Mouse (Mus musculus) forebrain, embryonic 11.5 days (tissue): ENCODE results near the gene Dpep1. TPM values are rescaled to one million over a fixed set of nuclear protein-coding genes. Genes with fewer than 3 reads are reported as not detected.
"Not testable (repeated sequence)": the region's sequence is repeated elsewhere in the genome, so short reads cannot be mapped to it uniquely, and the experiment has no call there.

ENCODE experiments used
- ATAC-seq: fragments of 200-750 bp; cut with Nextera tagmentation; replicated peaks from 2 replicates; pipeline ENCODE4 v1.8.0; 2017; ENCODE audit warnings: moderate TSS enrichment; ENCODE audit not compliant: low FRiP score
- DNase-seq: peaks from one replicate; pipeline ENCODE4 v3.0.0-alpha.2; 2017; ENCODE audit warnings: low spot score
- H3K27ac ChIP-seq: fragments of 300-500 bp; sonication (generic); 2 replicates; pipeline ENCODE4 v1.5.1; 2014; ENCODE audit warnings: low read depth, low read length
- H3K27me3 ChIP-seq: fragments of 300-500 bp; sonication (generic); 2 replicates; pipeline ENCODE4 v1.6.1; 2014; ENCODE audit warnings: mild to moderate bottlenecking, low read length, mixed read lengths; ENCODE audit not compliant: control insufficient read depth, insufficient read depth
- H3K36me3 ChIP-seq: fragments of 300-500 bp; sonication (generic); 2 replicates; pipeline ENCODE4 v1.6.1; 2014; ENCODE audit warnings: mild to moderate bottlenecking, low read length, moderate library complexity, mixed read lengths; ENCODE audit not compliant: control insufficient read depth, insufficient read depth
- H3K4me1 ChIP-seq: fragments of 300-500 bp; sonication (generic); replicated peaks from 2 replicates; pipeline ENCODE4 v1.6.1; 2014; ENCODE audit warnings: low read length, mixed read lengths; ENCODE audit not compliant: control insufficient read depth, insufficient read depth
- H3K4me2 ChIP-seq: fragments of 300-500 bp; sonication (generic); 2 replicates; pipeline ENCODE4 v1.6.1; 2014; ENCODE audit warnings: low read depth, mild to moderate bottlenecking, low read length, moderate library complexity, mixed read lengths; ENCODE audit not compliant: severe bottlenecking
- H3K4me3 ChIP-seq: fragments of 300-500 bp; sonication (generic); 2 replicates; pipeline ENCODE4 v1.5.1; 2014; ENCODE audit warnings: low read depth, low read length
- H3K9ac ChIP-seq: fragments of 300-500 bp; sonication (generic); 2 replicates; pipeline ENCODE4 v1.6.1; 2014; ENCODE audit warnings: low read length
- H3K9me3 ChIP-seq: fragments of 300-500 bp; sonication (generic); 2 replicates; pipeline ENCODE4 v1.6.1; 2016; ENCODE audit warnings: low read length, mixed read lengths; ENCODE audit not compliant: control insufficient read depth
- WGBS: fragments of 180-500 bp; shearing (Covaris S2); extraction: QIAGEN DNeasy Blood & Tissue Kit; methylation state at CpG from one replicate; pipeline ENCODE4 v1.1.7; 2014; 5-methylcytosine and 5-hydroxymethylcytosine counted together
- polyA plus RNA-seq: library from polyadenylated mRNA; unstranded; fragments of >200 nt; fragmentation: Nextera tagmentation; extraction: Ambion mirVana; gene quantifications from 2 replicates; pipeline ENCODE4 v1.2.1, GENCODE M21; 2014

Dpep1 gene
- polyA plus RNA-seq, 1 experiment from 2014 or later = 1.5 TPM

- H3K27me3 ChIP-seq = no peaks in the 10 kb centered on the region
- H3K4me1 ChIP-seq = peaks cover 13% of the 10 kb centered on the region; the same call in 1 of the 2 replicates
- H3K9ac ChIP-seq = no peak overlapping the region
- DNase-seq (no peak), ATAC-seq (no peak)
- H3K9me3 ChIP-seq = no peaks in the 10 kb centered on the region
- H3K4me3 ChIP-seq = no peak overlapping the region
- 88% methylated on average over 3 of the region's 3 CpGs for WGBS
- H3K36me3 ChIP-seq = no peaks in the 10 kb centered on the region
- H3K27ac ChIP-seq = no peak overlapping the region
- no peak overlapping the region for H3K4me2 ChIP-seq
These were observed 29.4 kb downstream of the Dpep1 start for GRCm38 (mm10) chr8:123215430-123215829.

GRCm38 (mm10) chr8:123220917-123221316 is 34.9 kb downstream of the Dpep1 start:
- DNase-seq = no peak
- no peak for ATAC-seq
- WGBS = 92% methylated on average over 1 of the region's 1 CpGs
- Histone ChIP-seq H3K4me1 (peaks cover 9% of the 10 kb centered on the region; the same call in 1 of the 2 replicates), H3K4me2 (no peak overlapping the region), H3K27ac (no peak overlapping the region), H3K9me3 (no peaks in the 10 kb centered on the region), H3K36me3 (no peaks in the 10 kb centered on the region), H3K9ac (no peak overlapping the region), H3K27me3 (no peaks in the 10 kb centered on the region), H3K4me3 (no peak overlapping the region)

DNA sequence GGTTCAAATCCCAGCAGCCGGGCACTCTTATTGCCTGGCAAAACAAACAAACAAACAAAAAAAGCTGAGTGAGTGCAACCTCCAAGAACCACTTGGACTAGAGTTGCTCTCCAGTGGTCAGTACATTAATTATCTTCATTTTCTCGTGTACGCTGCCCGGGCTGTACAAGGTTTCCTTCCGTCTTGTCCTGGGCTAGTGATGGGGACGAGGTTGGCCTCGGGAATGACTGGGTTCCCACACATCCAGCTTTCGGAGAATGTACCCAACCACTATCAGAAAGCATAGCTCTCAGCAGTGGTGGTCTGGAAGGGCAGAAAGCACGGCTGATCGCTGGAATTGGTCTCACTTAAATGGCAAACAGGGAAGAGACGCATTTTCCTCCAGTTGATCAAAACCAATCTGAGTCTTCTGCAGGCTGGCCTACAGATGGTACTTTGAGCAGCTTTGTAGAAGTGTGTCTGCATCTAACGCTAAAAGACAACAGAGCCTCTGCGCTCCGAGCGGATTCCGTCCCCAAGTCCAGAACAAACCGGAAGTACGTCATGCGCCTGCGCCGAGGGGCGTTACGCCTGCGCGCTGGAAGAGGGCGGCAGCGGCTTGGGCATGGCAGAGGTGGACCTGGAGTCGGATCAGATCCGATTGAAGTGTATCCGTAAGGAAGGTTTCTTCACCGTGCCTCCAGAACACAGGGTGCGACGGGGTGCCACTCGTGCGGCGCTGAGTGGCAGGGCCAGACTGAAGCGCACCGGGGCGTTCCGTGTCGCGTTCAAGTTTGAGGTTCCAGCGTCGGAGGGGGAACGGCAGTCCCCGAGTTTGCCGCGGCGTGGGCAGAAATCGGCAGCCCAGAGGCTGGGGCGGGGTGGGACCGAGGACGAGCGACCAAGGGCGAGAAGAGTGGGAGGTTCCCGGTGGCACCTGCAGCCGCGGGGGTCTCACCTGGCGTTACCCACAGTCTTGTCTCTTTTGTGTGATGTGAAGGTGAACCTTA is 38.5 kb downstream of the Dpep1 start, which contains the start of gene Cdk10:
Gene Cdk10, plus strand, starts transcription at position 565 of the 989 bp plus-strand sequence.
- WGBS = 4% methylated on average over 59 of the region's 59 CpGs
- ATAC-seq = peak; percentile 90
- H3K27ac ChIP-seq = peak within 1 kb of the TSS; percentile 47; the same call in 1 of the 2 replicates

GRCm38 (mm10) chr8:123228416-123228815 is 42.4 kb downstream of the Dpep1 start:
- Histone ChIP-seq H3K27ac (no peak overlapping the region), H3K9ac (no peak overlapping the region), H3K27me3 (no peaks in the 10 kb centered on the region), H3K4me3 (no peak overlapping the region), H3K36me3 (peaks cover 2% of the 10 kb centered on the region; the same call in 1 of the 2 replicates), H3K9me3 (no peaks in the 10 kb centered on the region), H3K4me1 (peaks cover 9% of the 10 kb centered on the region; the same call in 1 of the 2 replicates), H3K4me2 (no peak overlapping the region)
- ATAC-seq (no peak), DNase-seq (no peak)
- WGBS = 94% methylated on average over 1 of the region's 1 CpGs

More for the DNA sequence above, 38.5 kb downstream of the Dpep1 start, which contains the start of gene Cdk10:
- Histone ChIP-seq H3K36me3 (peaks cover 2% of the 10 kb centered on the region; the same call in 1 of the 2 replicates), H3K4me2 (peak within 1 kb of the TSS; percentile 77), H3K9me3 (no peaks in the 10 kb centered on the region), H3K4me3 (peak within 1 kb of the TSS; percentile 69), H3K27me3 (no peaks in the 10 kb centered on the region), H3K9ac (peak within 1 kb of the TSS; percentile 82), H3K4me1 (peaks cover 9% of the 10 kb centered on the region; the same call in 1 of the 2 replicates)
- peak; percentile 94 for DNase-seq

DNA sequence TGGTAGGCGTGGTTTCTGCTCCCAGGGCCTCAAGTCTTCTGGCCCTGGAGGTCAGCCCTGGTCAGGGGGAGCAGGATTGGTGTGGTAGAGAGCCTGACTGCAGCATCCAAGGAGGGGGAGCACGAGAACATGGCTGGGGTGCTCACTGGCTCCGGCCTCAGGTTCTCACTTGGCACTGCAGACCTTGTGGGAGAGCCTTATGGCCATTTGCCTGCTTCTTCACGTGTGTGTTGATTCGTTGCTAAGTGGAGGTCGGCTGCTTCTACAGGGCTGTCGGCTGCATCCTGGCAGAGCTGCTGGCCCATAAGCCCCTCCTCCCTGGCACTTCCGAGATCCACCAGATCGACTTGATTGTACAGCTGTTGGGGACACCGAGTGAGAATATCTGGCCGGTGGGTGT is 44.3 kb downstream of the Dpep1 start:
- 93% methylated on average over 9 of the region's 11 CpGs for WGBS
- not testable (repeated sequence) for H3K4me1 ChIP-seq, H3K27ac ChIP-seq, ATAC-seq, H3K9ac ChIP-seq, H3K36me3 ChIP-seq, DNase-seq, H3K9me3 ChIP-seq, H3K27me3 ChIP-seq, H3K4me2 ChIP-seq, H3K4me3 ChIP-seq

GRCm38 (mm10) chr8:123231742-123232141 is 45.7 kb downstream of the Dpep1 start:
- Histone ChIP-seq H3K36me3 (peaks cover 2% of the 10 kb centered on the region; the same call in 1 of the 2 replicates), H3K4me1 (peaks cover 12% of the 10 kb centered on the region), H3K27ac (no peak overlapping the region), H3K9me3 (no peaks in the 10 kb centered on the region), H3K9ac (no peak overlapping the region), H3K4me2 (no peak overlapping the region), H3K27me3 (peaks cover 10% of the 10 kb centered on the region), H3K4me3 (no peak overlapping the region)
- ATAC-seq (no peak), DNase-seq (no peak)
- 73% methylated on average over 5 of the region's 5 CpGs for WGBS

GRCm38 (mm10) chr8:123232553-123232952 is 46.5 kb downstream of the Dpep1 start:
- 53% methylated on average over 7 of the region's 7 CpGs for WGBS
- no peak overlapping the region for H3K27ac ChIP-seq
- ATAC-seq = no peak
- H3K4me1 ChIP-seq = peaks cover 12% of the 10 kb centered on the region
- DNase-seq = no peak
- H3K36me3 ChIP-seq = no peaks in the 10 kb centered on the region; the same call in 1 of the 2 replicates
- H3K4me3 ChIP-seq = no peak overlapping the region
- H3K4me2 ChIP-seq = no peak overlapping the region
- no peaks in the 10 kb centered on the region for H3K9me3 ChIP-seq
- no peak overlapping the region for H3K9ac ChIP-seq
- peaks cover 10% of the 10 kb centered on the region for H3K27me3 ChIP-seq

- Histone ChIP-seq H3K27me3 (peaks cover 10% of the 10 kb centered on the region), H3K4me1 (peaks cover 12% of the 10 kb centered on the region), H3K4me3 (no peak overlapping the region), H3K27ac (no peak overlapping the region), H3K36me3 (no peaks in the 10 kb centered on the region; the same call in 1 of the 2 replicates), H3K9ac (no peak overlapping the region), H3K4me2 (no peak overlapping the region), H3K9me3 (no peaks in the 10 kb centered on the region)
- DNase-seq (no peak), ATAC-seq (no peak)
- WGBS = 63% methylated on average over 13 of the region's 13 CpGs
These were observed 47.3 kb downstream of the Dpep1 start for GRCm38 (mm10) chr8:123233300-123233699.
